Mouse (Mus musculus): ENCODE results near the gene Adamts2. TPM values are rescaled to one million over a fixed set of nuclear protein-coding genes. Genes with fewer than 3 reads are reported as not detected.

Adamts2 gene
- polyA plus RNA-seq, 1 experiment = 2.6 TPM

- no peaks in the 10 kb centered on the region for H3K27me3 ChIP-seq (ENCODE audit: control insufficient read depth, insufficient read depth, low read length)
- no peaks in the 10 kb centered on the region for H3K36me3 ChIP-seq (ENCODE audit: control insufficient read depth, insufficient read depth, low read length)
- H3K27ac ChIP-seq (ENCODE audit: insufficient read depth, low read depth, low read length) = no peak overlapping the region
- no peaks in the 10 kb centered on the region for H3K4me1 ChIP-seq (ENCODE audit: control insufficient read depth, insufficient read depth, insufficient read length, low read length)
- TF ChIP-seq POLR2A (IDR thresholded peaks at IDR 0.05; ENCODE audit: low read depth, low read length) = no peak
- no peak for TF ChIP-seq CTCF (IDR thresholded peaks at IDR 0.05; ENCODE audit: extremely low read depth, insufficient read length, insufficient replicate concordance, low read depth, low read length)
- no peak overlapping the region for H3K4me3 ChIP-seq (ENCODE audit: low read depth, low read length)
- WGBS = 90% methylated on average over 1 of the region's 1 CpGs
Observed at GRCm38 (mm10) chr11:50771006-50771405, 169.1 kb downstream of the Adamts2 start.

GRCm38 (mm10) chr11:50797674-50798073 is 195.8 kb downstream of the Adamts2 start:
- no peaks in the 10 kb centered on the region for H3K4me1 ChIP-seq (ENCODE audit: control insufficient read depth, insufficient read depth, insufficient read length, low read length)
- no peak overlapping the region for H3K4me3 ChIP-seq (ENCODE audit: low read depth, low read length)
- no peak overlapping the region for H3K27ac ChIP-seq (ENCODE audit: insufficient read depth, low read depth, low read length)
- TF ChIP-seq POLR2A (IDR thresholded peaks at IDR 0.05; ENCODE audit: low read depth, low read length) (no peak), CTCF (IDR thresholded peaks at IDR 0.05; ENCODE audit: extremely low read depth, insufficient read length, insufficient replicate concordance, low read depth, low read length) (no peak)
- no peaks in the 10 kb centered on the region for H3K36me3 ChIP-seq (ENCODE audit: control insufficient read depth, insufficient read depth, low read length)
- no peaks in the 10 kb centered on the region for H3K27me3 ChIP-seq (ENCODE audit: control insufficient read depth, insufficient read depth, low read length)
- WGBS = 63% methylated on average over 11 of the region's 11 CpGs

DNA sequence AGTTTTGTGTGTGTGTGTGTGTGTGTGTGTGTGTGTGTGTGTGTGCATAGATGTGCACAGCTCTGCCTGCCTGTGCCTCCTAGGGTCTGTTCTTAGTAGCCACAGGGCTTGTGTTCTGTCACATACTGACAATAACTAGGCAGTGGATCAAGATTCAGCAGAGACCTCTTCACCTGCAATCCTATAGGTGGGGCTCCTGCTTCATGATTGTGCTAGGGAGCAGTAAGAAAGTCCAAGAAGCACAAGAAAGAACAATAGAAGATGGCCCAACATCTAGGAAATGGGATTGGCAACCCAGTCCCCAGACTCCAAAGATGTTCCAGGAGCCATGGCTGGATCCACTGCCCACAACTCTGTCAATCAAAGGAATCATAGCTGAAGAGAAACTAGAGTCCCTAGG is 197.0 kb downstream of the Adamts2 start:
- TF ChIP-seq CTCF (IDR thresholded peaks at IDR 0.05; ENCODE audit: extremely low read depth, insufficient read length, insufficient replicate concordance, low read depth, low read length) (no peak), POLR2A (IDR thresholded peaks at IDR 0.05; ENCODE audit: low read depth, low read length) (no peak)

DNA sequence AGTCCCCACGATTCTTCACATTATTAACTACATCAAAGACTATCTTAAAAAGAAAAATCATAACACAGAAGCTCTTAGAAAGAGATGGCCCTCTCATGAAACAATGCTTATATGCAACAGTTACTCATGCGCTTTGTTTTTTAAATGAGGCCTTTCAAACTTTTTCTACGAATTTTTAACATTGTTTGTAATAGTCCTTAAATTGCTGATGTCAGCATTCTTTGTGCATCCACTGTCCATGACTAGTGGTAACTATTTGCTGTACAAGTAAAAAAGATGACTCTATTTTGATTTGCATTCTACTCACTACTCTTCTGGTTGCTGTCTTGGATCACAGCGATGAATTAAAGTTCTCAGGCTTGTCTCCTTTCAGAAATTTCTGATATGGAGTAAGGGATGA is 212.3 kb downstream of the Adamts2 start:
- no peaks in the 10 kb centered on the region for H3K27me3 ChIP-seq (ENCODE audit: control insufficient read depth, insufficient read depth, low read length)
- TF ChIP-seq POLR2A (IDR thresholded peaks at IDR 0.05; ENCODE audit: low read depth, low read length) (no peak), CTCF (IDR thresholded peaks at IDR 0.05; ENCODE audit: extremely low read depth, insufficient read length, insufficient replicate concordance, low read depth, low read length) (no peak)
- H3K4me1 ChIP-seq (ENCODE audit: control insufficient read depth, insufficient read depth, insufficient read length, low read length) = no peaks in the 10 kb centered on the region
- 95% methylated on average over 4 of the region's 4 CpGs for WGBS
- H3K27ac ChIP-seq (ENCODE audit: insufficient read depth, low read depth, low read length) = no peak overlapping the region
- no peaks in the 10 kb centered on the region; the same call in 1 of the 2 replicates for H3K36me3 ChIP-seq (ENCODE audit: control insufficient read depth, insufficient read depth, low read length)
- H3K4me3 ChIP-seq (ENCODE audit: low read depth, low read length) = no peak overlapping the region

More for the DNA sequence above, 197.0 kb downstream of the Adamts2 start:
- H3K27me3 ChIP-seq (ENCODE audit: control insufficient read depth, insufficient read depth, low read length) = no peaks in the 10 kb centered on the region
- no peak overlapping the region for H3K4me3 ChIP-seq (ENCODE audit: low read depth, low read length)
- no peak overlapping the region for H3K27ac ChIP-seq (ENCODE audit: insufficient read depth, low read depth, low read length)
- no peaks in the 10 kb centered on the region for H3K36me3 ChIP-seq (ENCODE audit: control insufficient read depth, insufficient read depth, low read length)
- H3K4me1 ChIP-seq (ENCODE audit: control insufficient read depth, insufficient read depth, insufficient read length, low read length) = no peaks in the 10 kb centered on the region

DNA sequence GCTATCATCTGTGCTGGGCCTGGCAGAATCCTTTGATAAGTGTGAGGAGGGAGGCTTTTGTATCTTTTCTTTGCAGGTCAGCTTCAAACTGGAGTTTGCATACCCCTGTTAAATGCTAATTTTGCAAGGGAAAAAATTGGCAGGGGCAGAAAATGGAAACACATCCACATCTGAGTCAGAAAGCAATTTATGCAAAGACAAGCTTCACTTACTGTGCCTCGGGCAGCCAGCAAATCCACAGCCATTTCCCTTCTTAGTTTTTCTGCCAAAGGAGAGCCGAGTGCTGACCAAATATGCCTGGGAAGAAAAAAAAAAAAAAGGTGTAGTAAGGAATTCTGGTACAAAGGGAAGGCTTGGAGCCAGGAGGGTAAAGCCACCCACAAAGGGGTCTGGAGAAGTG is 224.3 kb downstream of the Adamts2 start:
- Histone ChIP-seq H3K4me3 (ENCODE audit: low read depth, low read length) (no peak overlapping the region), H3K36me3 (ENCODE audit: control insufficient read depth, insufficient read depth, low read length) (no peaks in the 10 kb centered on the region), H3K27me3 (ENCODE audit: control insufficient read depth, insufficient read depth, low read length) (no peaks in the 10 kb centered on the region), H3K4me1 (ENCODE audit: control insufficient read depth, insufficient read depth, insufficient read length, low read length) (peaks cover 3% of the 10 kb centered on the region; the same call in 1 of the 2 replicates), H3K27ac (ENCODE audit: insufficient read depth, low read depth, low read length) (no peak overlapping the region)
- 71% methylated on average over 2 of the region's 2 CpGs for WGBS
- TF ChIP-seq POLR2A (IDR thresholded peaks at IDR 0.05; ENCODE audit: low read depth, low read length) = no peak
- no peak for TF ChIP-seq CTCF (IDR thresholded peaks at IDR 0.05; ENCODE audit: extremely low read depth, insufficient read length, insufficient replicate concordance, low read depth, low read length)

GRCm38 (mm10) chr11:50827010-50827953 is 225.4 kb downstream of the Adamts2 start, which contains the start of gene Zfp354c:
TSS of gene Zfp354c (minus strand) at chr11:50827724.
- no peak within 1 kb of the TSS for H3K27ac ChIP-seq (ENCODE audit: insufficient read depth, low read depth, low read length)
- TF ChIP-seq CTCF (IDR thresholded peaks at IDR 0.05; ENCODE audit: extremely low read depth, insufficient read length, insufficient replicate concordance, low read depth, low read length) = no peak
- no peak for TF ChIP-seq POLR2A (IDR thresholded peaks at IDR 0.05; ENCODE audit: low read depth, low read length)
- H3K36me3 ChIP-seq (ENCODE audit: control insufficient read depth, insufficient read depth, low read length) = no peaks in the 10 kb centered on the region
- no peaks in the 10 kb centered on the region for H3K27me3 ChIP-seq (ENCODE audit: control insufficient read depth, insufficient read depth, low read length)
- H3K4me1 ChIP-seq (ENCODE audit: control insufficient read depth, insufficient read depth, insufficient read length, low read length) = peaks cover 3% of the 10 kb centered on the region; the same call in 1 of the 2 replicates
- whole genome bisulfite sequencing = 3% methylated on average over 45 of the region's 45 CpGs
- peak within 1 kb of the TSS; percentile 76 for H3K4me3 ChIP-seq (ENCODE audit: low read depth, low read length)

GRCm38 (mm10) chr11:50835727-50836126 is 233.8 kb downstream of the Adamts2 start:
- H3K27me3 ChIP-seq (ENCODE audit: control insufficient read depth, insufficient read depth, low read length) = no peaks in the 10 kb centered on the region
- no peaks in the 10 kb centered on the region for H3K36me3 ChIP-seq (ENCODE audit: control insufficient read depth, insufficient read depth, low read length)
- H3K27ac ChIP-seq (ENCODE audit: insufficient read depth, low read depth, low read length) = no peak overlapping the region
- no peak overlapping the region for H3K4me3 ChIP-seq (ENCODE audit: low read depth, low read length)
- H3K4me1 ChIP-seq (ENCODE audit: control insufficient read depth, insufficient read depth, insufficient read length, low read length) = no peaks in the 10 kb centered on the region
- 77% methylated on average over 4 of the region's 4 CpGs for WGBS
- no peak for TF ChIP-seq POLR2A (IDR thresholded peaks at IDR 0.05; ENCODE audit: low read depth, low read length)
- TF ChIP-seq CTCF (IDR thresholded peaks at IDR 0.05; ENCODE audit: extremely low read depth, insufficient read length, insufficient replicate concordance, low read depth, low read length) = no peak
